Mouse (Mus musculus) C2C12 (cell line): ENCODE results near the gene Ppp1r21. TPM values are rescaled to one million over a fixed set of nuclear protein-coding genes. Genes with fewer than 3 reads are reported as not detected.

Experiments used
- H3K27me3 ChIP-seq: one replicate; pipeline ENCODE4 v1.6.1; 2011; ENCODE audit not compliant: control insufficient read depth, insufficient read depth, insufficient read length
- H3K36me3 ChIP-seq: one replicate; pipeline ENCODE4 v1.6.1; 2011; ENCODE audit not compliant: control insufficient read depth, insufficient read depth
- H3K4me3 ChIP-seq: one replicate; pipeline ENCODE4 v1.5.1; 2011; ENCODE audit warnings: mild to moderate bottlenecking, control low read depth; ENCODE audit not compliant: poor library complexity, insufficient read depth, severe bottlenecking
- H3K79me2 ChIP-seq: one replicate; pipeline ENCODE4 v1.6.1; 2011; ENCODE audit not compliant: control insufficient read depth, insufficient read depth
- H3K79me3 ChIP-seq: one replicate; pipeline ENCODE4 v1.6.1; 2011; ENCODE audit warnings: low read depth, control low read depth
- H3ac ChIP-seq: one replicate; pipeline ENCODE3; 2011; ENCODE audit warnings: low read depth; ENCODE audit not compliant: control insufficient read depth, insufficient read length
- CEBPB ChIP-seq: IDR thresholded peaks from one replicate; pipeline ENCODE4 v1.6.1; 2011; ENCODE audit warnings: low read depth, mild to moderate bottlenecking, control low read depth, moderate library complexity
- CTCF ChIP-seq: IDR thresholded peaks from one replicate; pipeline ENCODE4 v1.5.1; 2011; ENCODE audit not compliant: control insufficient read depth, insufficient read depth, insufficient read length
- FOSL1 ChIP-seq: IDR thresholded peaks from one replicate; pipeline ENCODE4 v1.8.0; 2011; ENCODE audit warnings: mild to moderate bottlenecking, low read length; ENCODE audit not compliant: poor library complexity, insufficient read depth, severe bottlenecking
- MAX ChIP-seq: IDR thresholded peaks from one replicate; pipeline ENCODE4 v1.6.1; 2011; ENCODE audit warnings: mild to moderate bottlenecking, control low read depth
- MYOD1 ChIP-seq: IDR thresholded peaks from one replicate; pipeline ENCODE4 v1.6.1; 2011; ENCODE audit warnings: low read depth; ENCODE audit not compliant: control insufficient read depth, insufficient read length
- MYOG ChIP-seq: IDR thresholded peaks from one replicate; pipeline ENCODE4 v1.6.1; 2011; ENCODE audit not compliant: control insufficient read depth, insufficient read length; ENCODE audit errors: extremely low read depth
- USF1 ChIP-seq: IDR thresholded peaks from one replicate; pipeline ENCODE4 v1.6.1; 2011; ENCODE audit warnings: low read depth, mild to moderate bottlenecking, control low read depth, moderate library complexity
- polyA plus RNA-seq: library from polyadenylated mRNA; unstranded; fragments of >200 nt; fragmentation: generic; extraction: Trizol; gene quantifications from one replicate; pipeline ENCODE4 v1.2.1, GENCODE M21; 2012; ENCODE audit warnings: missing spikeins

The Ppp1r21 gene
- polyA plus RNA-seq, 1 experiment: 13.5 TPM

DNA sequence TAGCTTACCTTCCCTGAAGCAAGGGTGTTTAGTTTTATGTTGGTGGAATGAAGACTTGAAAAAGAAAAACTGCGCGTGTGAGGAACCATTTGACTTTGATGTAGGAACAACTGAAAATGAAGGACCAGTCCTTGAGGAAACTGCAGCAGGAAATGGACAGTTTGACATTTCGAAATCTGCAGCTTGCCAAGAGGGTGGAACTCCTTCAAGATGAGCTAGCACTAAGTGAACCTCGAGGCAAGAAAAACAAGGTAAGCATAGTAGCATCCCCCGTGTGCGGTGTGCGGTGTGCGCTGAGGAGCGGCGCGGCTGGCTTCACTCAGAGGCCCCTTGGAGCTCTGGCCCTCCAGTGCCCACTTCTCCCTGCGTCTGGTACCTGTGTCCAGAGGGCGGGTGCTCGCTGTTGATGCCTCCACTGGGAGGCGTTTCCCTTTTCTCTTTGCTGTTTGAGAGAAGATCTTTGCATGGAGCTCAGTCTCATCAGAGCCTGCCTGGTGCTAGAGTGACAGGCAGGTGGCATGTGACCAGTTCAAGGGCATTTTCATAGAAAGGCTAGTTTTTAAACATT lies 15.4 kb downstream of the Ppp1r21 start:
- H3K79me2 ChIP-seq: no peaks in the 10 kb centered on the region
- H3K79me3 ChIP-seq: peaks cover 1% of the 10 kb centered on the region
- TF ChIP-seq MAX (no peak), MYOG (no peak), MYOD1 (no peak), USF1 (no peak), CEBPB (no peak), CTCF (no peak), FOSL1 (no peak)
- H3K36me3 ChIP-seq: peaks cover 18% of the 10 kb centered on the region
- no peak overlapping the region for H3K4me3 ChIP-seq
- H3ac ChIP-seq: no peak overlapping the region
- H3K27me3 ChIP-seq: no peaks in the 10 kb centered on the region

DNA sequence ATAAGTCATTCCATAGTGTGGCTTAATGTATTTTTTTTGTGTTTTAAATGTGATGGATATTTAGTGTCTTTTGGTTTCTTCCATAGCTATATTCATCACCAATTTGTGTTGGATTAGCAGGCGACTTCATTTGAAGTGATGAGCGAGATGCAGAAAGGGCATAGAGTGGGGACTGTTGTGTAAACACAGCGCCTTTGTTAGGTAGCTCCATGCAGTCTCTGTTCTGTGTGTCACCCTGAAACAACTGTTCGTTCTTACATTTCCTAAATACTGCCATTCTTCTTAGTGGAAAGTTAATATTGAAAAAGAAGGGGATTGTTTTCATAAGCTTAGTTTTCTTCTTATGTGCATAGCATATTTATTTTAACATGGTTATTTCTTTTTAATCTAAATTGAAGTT lies 16.8 kb downstream of the Ppp1r21 start:
- peaks cover under 1% of the 10 kb centered on the region for H3K79me3 ChIP-seq
- no peak overlapping the region for H3K4me3 ChIP-seq
- H3K36me3 ChIP-seq: peaks cover 19% of the 10 kb centered on the region
- no peak overlapping the region for H3ac ChIP-seq
- no peaks in the 10 kb centered on the region for H3K27me3 ChIP-seq
- no peak for TF ChIP-seq CEBPB
- TF ChIP-seq MAX: no peak
- no peak for TF ChIP-seq CTCF
- TF ChIP-seq FOSL1: no peak
- TF ChIP-seq USF1: no peak
- TF ChIP-seq MYOG: no peak
- no peak for TF ChIP-seq MYOD1
- H3K79me2 ChIP-seq: no peaks in the 10 kb centered on the region

DNA sequence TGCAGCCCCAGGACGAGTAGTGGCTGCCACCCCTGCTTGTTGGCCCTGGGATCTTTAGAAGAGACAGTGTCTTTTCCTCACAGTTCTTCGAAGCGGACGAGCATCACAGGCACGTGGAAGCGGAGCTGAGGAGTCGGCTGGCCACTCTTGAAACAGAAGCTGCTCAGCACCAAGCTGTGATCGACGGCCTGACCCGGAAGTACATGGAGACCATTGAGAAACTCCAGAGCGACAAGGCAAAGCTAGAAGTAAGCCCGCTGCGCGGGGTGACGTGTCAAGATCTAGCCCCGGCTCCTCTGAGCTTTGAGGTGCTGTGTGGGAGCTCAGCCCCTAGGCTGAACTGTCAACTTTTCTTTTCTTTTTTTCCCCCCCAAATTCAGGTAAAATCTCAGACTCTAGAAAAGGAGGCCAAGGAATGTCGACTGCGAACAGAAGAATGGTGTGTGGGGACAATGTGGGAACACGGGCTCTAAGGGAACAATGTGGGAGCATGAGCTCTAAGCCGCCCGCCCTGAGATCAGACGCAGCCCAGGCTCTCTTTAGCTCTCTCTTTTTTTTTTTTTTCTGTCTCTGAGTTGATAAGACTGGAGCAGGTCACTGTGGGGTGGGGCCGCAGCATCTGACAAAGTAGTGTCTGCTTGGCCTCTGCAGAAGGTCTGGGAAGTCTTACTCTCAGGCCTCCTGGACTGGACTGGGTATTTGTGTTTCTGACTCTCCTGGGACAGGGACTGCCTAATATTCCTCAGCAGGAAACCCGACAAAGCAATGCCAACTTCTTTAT lies 19.7 kb downstream of the Ppp1r21 start:
- no peak overlapping the region for H3ac ChIP-seq
- H3K27me3 ChIP-seq: no peaks in the 10 kb centered on the region
- H3K79me2 ChIP-seq: no peaks in the 10 kb centered on the region
- TF ChIP-seq MAX: no peak
- no peak for TF ChIP-seq MYOD1
- no peak for TF ChIP-seq USF1
- no peak for TF ChIP-seq MYOG
- TF ChIP-seq CTCF: no peak
- TF ChIP-seq FOSL1: no peak
- no peaks in the 10 kb centered on the region for H3K79me3 ChIP-seq
- H3K4me3 ChIP-seq: no peak overlapping the region
- peaks cover 13% of the 10 kb centered on the region for H3K36me3 ChIP-seq

DNA sequence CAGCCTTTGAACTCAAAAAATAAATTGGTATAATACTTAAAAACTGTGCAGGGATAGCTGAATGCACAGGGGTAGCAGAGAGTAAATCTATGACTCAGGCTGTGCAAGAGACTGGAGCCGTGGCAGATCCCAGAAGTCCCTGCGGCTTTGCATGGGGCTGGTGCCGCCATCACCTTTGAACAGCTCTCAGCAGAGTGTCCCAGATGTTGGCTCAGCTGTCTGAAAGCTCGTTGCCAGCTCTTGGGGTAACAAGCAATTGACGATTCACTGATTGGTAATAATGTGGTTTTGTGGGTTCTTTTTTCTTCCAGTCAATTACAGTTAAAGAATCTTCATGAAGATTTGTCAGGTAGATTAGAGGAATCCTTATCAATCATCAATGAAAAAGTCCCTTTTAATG lies 20.4 kb downstream of the Ppp1r21 start:
- no peak overlapping the region for H3ac ChIP-seq
- H3K79me3 ChIP-seq: no peaks in the 10 kb centered on the region
- no peak overlapping the region for H3K4me3 ChIP-seq
- TF ChIP-seq CEBPB (no peak), CTCF (no peak), MAX (no peak), MYOD1 (no peak), MYOG (no peak), USF1 (no peak)
- H3K36me3 ChIP-seq: peaks cover 13% of the 10 kb centered on the region
- H3K27me3 ChIP-seq: no peaks in the 10 kb centered on the region
- no peaks in the 10 kb centered on the region for H3K79me2 ChIP-seq

DNA sequence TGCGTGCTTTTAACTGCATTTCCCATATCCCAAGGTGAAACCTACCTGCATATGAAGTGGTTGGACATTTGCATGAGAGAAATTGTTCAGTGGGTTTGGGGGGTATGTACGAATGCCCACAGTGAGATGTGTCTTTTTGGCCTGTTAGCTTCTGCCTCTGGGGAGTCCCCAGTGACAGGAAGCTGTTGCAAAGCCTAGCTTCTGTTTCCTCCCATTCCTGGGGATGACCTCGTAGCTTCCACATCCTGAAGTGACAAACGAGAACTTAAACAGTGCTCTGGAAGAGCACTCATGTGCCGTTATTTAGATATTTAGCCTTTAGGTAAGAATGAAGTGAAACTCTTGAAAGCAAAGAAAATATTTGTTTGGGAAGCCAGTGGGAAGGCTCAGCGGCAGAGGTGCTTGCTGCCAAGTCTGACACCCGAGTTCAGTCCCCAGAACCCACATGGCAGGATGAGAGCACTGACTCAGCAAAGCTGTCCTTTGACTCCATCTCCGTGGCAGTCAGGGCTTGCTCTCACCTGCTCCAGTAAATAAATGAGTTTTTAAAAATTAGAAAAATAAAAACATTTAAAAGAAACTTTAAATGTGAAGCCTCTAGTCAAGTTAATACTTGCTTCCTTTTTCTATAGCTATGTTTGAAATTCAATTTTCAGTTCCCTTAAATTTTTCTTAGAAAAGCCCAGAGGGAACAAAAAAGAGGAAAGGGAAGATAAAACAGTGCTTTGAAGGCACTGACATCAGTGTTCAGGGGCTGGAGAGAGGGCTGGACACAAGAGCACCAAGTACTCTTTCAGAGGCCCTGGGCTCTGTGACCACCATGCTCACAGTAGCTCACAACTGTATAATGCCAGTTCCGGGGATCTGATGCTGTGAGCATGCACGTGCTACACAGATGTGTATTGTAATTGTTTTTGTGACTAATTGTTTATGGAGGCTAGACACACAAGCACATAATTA lies 21.3 kb downstream of the Ppp1r21 start:
- TF ChIP-seq FOSL1: no peak
- no peak for TF ChIP-seq CEBPB
- TF ChIP-seq MYOD1: no peak

More for the DNA sequence above, 21.3 kb downstream of the Ppp1r21 start:
- Histone ChIP-seq H3K4me3 (no peak overlapping the region), H3K79me2 (no peaks in the 10 kb centered on the region), H3ac (no peak overlapping the region), H3K27me3 (no peaks in the 10 kb centered on the region), H3K36me3 (peaks cover 13% of the 10 kb centered on the region), H3K79me3 (no peaks in the 10 kb centered on the region)
